Mouse (Mus musculus): ENCODE data around the gene Cdh12. TPM values are rescaled to one million over a fixed set of nuclear protein-coding genes. Genes with fewer than 3 reads are reported as not detected.

The Cdh12 gene
- polyA plus RNA-seq, 1 experiment = 0.73 TPM

DNA sequence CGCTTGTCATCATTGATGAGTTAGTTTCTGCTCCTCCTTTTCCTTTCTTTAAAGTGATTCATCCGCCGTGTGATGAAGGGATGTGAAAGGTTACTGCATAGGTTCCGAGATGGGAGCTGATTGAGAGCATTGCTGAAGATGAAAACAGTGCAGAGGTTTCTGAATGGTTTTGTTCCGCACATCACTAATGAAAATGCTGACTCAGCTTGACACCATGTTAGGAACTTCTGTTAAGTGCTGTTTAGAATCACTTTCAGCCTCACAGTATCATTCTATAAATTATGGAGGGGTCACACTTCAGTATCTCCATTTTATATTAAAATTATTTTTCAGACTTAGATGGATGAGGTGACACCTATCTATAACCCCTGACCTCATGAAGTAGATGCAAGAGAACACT lies 247.2 kb downstream of the Cdh12 start:
- Histone ChIP-seq H3K4me3 (ENCODE audit: control insufficient read depth, low read depth, low read length) (no peak overlapping the region), H3K27me3 (ENCODE audit: control insufficient read depth, insufficient read depth, low read length) (no peaks in the 10 kb centered on the region), H3K36me3 (ENCODE audit: control insufficient read depth, insufficient read depth, low read length) (no peaks in the 10 kb centered on the region), H3K27ac (ENCODE audit: control insufficient read depth, insufficient read depth, low read depth, low read length) (no peak overlapping the region), H3K4me1 (ENCODE audit: control insufficient read depth, insufficient read depth, low read length) (no peaks in the 10 kb centered on the region)
- TF ChIP-seq POLR2A (IDR thresholded peaks at IDR 0.05; ENCODE audit: control insufficient read depth, low read depth, low read length) (no peak), CTCF (IDR thresholded peaks at IDR 0.05; ENCODE audit: control insufficient read depth, insufficient read depth, insufficient replicate concordance, low read depth, low read length) (no peak)

DNA sequence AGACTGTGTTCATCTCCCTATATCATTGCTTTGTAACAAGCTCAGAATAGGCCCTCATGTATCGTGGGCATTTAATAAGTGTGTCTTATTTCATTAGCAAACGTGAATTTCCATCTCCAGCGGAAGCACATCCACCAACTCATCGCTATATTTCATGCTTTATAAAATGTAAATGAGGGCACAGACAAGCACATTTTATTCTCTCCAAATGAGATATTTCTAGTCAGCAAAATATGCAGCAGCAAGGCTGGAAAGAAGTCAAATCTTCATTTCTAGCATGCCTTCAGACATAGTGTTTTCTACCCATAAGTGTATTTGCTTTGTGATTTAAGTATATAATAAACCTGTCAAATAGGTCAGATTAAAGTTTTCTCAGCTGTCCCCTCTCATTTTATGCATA lies 262.8 kb downstream of the Cdh12 start:
- no peak for TF ChIP-seq POLR2A (IDR thresholded peaks at IDR 0.05; ENCODE audit: control insufficient read depth, low read depth, low read length)
- no peak for TF ChIP-seq CTCF (IDR thresholded peaks at IDR 0.05; ENCODE audit: control insufficient read depth, insufficient read depth, insufficient replicate concordance, low read depth, low read length)
- Histone ChIP-seq H3K27me3 (ENCODE audit: control insufficient read depth, insufficient read depth, low read length) (no peaks in the 10 kb centered on the region), H3K27ac (ENCODE audit: control insufficient read depth, insufficient read depth, low read depth, low read length) (no peak overlapping the region), H3K4me1 (ENCODE audit: control insufficient read depth, insufficient read depth, low read length) (no peaks in the 10 kb centered on the region), H3K36me3 (ENCODE audit: control insufficient read depth, insufficient read depth, low read length) (no peaks in the 10 kb centered on the region), H3K4me3 (ENCODE audit: control insufficient read depth, low read depth, low read length) (no peak overlapping the region)

DNA sequence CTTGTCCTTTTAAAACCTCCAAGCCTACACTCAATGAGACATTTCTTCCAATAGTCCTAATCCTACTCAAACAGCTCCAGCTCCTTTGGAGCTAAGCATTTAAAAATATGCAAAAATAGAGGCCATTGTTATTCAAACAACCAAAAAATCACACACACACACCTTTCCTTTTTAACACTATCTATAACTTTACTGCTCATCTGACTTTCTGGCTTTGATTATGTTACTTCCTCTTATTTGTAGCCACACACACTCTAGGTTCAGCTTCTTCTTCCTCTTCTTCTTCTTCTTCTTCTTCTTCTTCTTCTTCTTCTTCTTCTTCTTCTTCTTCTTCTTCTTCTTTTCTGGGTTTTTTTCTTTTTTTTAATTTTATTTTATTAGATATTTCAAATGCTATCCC lies 323.2 kb downstream of the Cdh12 start:
- Histone ChIP-seq H3K27ac (ENCODE audit: control insufficient read depth, insufficient read depth, low read depth, low read length) (no peak overlapping the region), H3K27me3 (ENCODE audit: control insufficient read depth, insufficient read depth, low read length) (no peaks in the 10 kb centered on the region), H3K4me3 (ENCODE audit: control insufficient read depth, low read depth, low read length) (no peak overlapping the region), H3K4me1 (ENCODE audit: control insufficient read depth, insufficient read depth, low read length) (no peaks in the 10 kb centered on the region), H3K36me3 (ENCODE audit: control insufficient read depth, insufficient read depth, low read length) (no peaks in the 10 kb centered on the region)
- TF ChIP-seq POLR2A (IDR thresholded peaks at IDR 0.05; ENCODE audit: control insufficient read depth, low read depth, low read length) = no peak
- TF ChIP-seq CTCF (IDR thresholded peaks at IDR 0.05; ENCODE audit: control insufficient read depth, insufficient read depth, insufficient replicate concordance, low read depth, low read length) = no peak

DNA sequence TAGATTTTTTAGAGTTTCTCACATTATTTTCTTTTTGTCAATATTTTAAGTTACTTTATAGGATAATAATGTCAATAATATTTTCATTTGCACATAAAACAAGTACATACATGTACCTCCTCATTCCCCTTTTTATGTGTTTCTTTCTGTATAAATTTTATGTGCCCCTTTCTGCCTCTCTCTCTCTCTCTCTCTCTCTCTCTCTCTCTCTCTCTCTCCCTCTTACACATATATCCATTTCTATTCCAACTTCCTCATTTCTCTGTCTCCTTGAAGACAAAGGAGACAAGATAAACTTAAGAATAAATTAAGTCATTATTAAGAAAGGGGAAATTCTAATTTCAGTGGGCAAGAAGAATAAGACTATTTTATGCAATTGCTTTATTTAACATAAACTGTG lies 324.4 kb downstream of the Cdh12 start:
- H3K27ac ChIP-seq (ENCODE audit: control insufficient read depth, insufficient read depth, low read depth, low read length) = no peak overlapping the region
- no peaks in the 10 kb centered on the region for H3K36me3 ChIP-seq (ENCODE audit: control insufficient read depth, insufficient read depth, low read length)
- H3K4me1 ChIP-seq (ENCODE audit: control insufficient read depth, insufficient read depth, low read length) = no peaks in the 10 kb centered on the region
- TF ChIP-seq POLR2A (IDR thresholded peaks at IDR 0.05; ENCODE audit: control insufficient read depth, low read depth, low read length) = no peak
- TF ChIP-seq CTCF (IDR thresholded peaks at IDR 0.05; ENCODE audit: control insufficient read depth, insufficient read depth, insufficient replicate concordance, low read depth, low read length) = no peak
- H3K27me3 ChIP-seq (ENCODE audit: control insufficient read depth, insufficient read depth, low read length) = no peaks in the 10 kb centered on the region
- no peak overlapping the region for H3K4me3 ChIP-seq (ENCODE audit: control insufficient read depth, low read depth, low read length)

DNA sequence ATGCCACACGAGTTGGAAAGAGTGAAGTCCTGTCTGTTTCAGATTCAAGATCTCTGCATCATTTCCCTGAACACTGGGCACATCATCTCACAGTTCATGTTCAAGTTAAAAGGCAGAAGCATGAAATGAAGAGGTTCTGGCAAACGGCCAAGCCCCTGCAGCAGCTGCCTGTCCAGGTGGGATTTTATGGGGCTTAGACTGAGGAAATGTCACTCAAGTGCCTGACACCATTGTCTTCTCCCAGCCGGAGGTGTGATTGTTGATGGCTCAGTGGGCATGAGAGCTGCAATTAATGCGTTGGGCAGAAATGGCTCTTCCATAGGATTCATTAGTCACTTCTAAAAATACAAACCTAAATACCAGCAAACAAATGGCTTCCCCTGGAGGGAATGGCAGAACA lies 347.9 kb downstream of the Cdh12 start:
- Histone ChIP-seq H3K4me3 (ENCODE audit: control insufficient read depth, low read depth, low read length) (no peak overlapping the region), H3K27me3 (ENCODE audit: control insufficient read depth, insufficient read depth, low read length) (no peaks in the 10 kb centered on the region), H3K36me3 (ENCODE audit: control insufficient read depth, insufficient read depth, low read length) (no peaks in the 10 kb centered on the region), H3K27ac (ENCODE audit: control insufficient read depth, insufficient read depth, low read depth, low read length) (no peak overlapping the region), H3K4me1 (ENCODE audit: control insufficient read depth, insufficient read depth, low read length) (no peaks in the 10 kb centered on the region)
- TF ChIP-seq CTCF (IDR thresholded peaks at IDR 0.05; ENCODE audit: control insufficient read depth, insufficient read depth, insufficient replicate concordance, low read depth, low read length) (no peak), POLR2A (IDR thresholded peaks at IDR 0.05; ENCODE audit: control insufficient read depth, low read depth, low read length) (no peak)

DNA sequence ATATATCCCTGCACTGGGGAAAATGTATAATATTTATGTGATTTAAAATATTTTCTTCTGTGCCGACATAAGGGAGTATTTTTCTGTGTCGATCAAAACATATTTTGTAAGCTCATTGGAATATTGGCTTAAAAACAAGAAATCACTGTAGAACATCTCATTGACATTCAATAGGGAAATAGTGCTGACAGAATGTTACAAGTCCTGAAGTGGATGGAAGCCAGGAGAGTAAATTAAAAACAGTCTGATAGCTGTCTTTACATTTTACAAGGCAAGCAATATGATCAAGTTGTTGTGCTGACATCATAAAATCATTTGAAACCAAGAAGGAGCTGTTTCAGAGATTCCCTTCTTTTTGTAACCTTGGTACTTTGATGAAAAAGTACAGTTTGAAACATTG lies 349.5 kb downstream of the Cdh12 start:
- no peaks in the 10 kb centered on the region for H3K36me3 ChIP-seq (ENCODE audit: control insufficient read depth, insufficient read depth, low read length)
- H3K4me1 ChIP-seq (ENCODE audit: control insufficient read depth, insufficient read depth, low read length) = no peaks in the 10 kb centered on the region
- H3K27me3 ChIP-seq (ENCODE audit: control insufficient read depth, insufficient read depth, low read length) = no peaks in the 10 kb centered on the region
- TF ChIP-seq CTCF (IDR thresholded peaks at IDR 0.05; ENCODE audit: control insufficient read depth, insufficient read depth, insufficient replicate concordance, low read depth, low read length) (no peak), POLR2A (IDR thresholded peaks at IDR 0.05; ENCODE audit: control insufficient read depth, low read depth, low read length) (no peak)
- no peak overlapping the region for H3K27ac ChIP-seq (ENCODE audit: control insufficient read depth, insufficient read depth, low read depth, low read length)
- no peak overlapping the region for H3K4me3 ChIP-seq (ENCODE audit: control insufficient read depth, low read depth, low read length)

DNA sequence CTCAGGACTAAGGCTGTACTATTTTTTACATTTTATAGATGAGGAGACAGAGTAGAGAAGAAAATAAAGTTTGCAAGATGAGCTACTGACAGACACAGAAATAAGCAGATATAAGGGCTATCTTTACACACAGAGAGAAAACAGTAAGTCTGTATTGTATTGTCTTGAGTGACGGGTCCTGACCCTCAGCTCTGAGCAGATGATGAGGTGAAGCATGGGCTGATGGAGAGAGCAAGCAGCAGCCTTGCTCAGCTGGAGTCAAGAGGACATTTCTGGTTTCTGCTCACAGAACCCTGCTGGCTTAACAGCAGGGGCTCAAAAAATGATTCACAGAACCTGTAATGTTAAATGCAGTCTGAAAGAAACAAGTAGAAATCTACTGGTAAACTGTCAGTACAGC lies 386.8 kb downstream of the Cdh12 start:
- H3K36me3 ChIP-seq (ENCODE audit: control insufficient read depth, insufficient read depth, low read length) = no peaks in the 10 kb centered on the region
- H3K27ac ChIP-seq (ENCODE audit: control insufficient read depth, insufficient read depth, low read depth, low read length) = no peak overlapping the region
- no peak for TF ChIP-seq CTCF (IDR thresholded peaks at IDR 0.05; ENCODE audit: control insufficient read depth, insufficient read depth, insufficient replicate concordance, low read depth, low read length)
- TF ChIP-seq POLR2A (IDR thresholded peaks at IDR 0.05; ENCODE audit: control insufficient read depth, low read depth, low read length) = no peak
- H3K4me3 ChIP-seq (ENCODE audit: control insufficient read depth, low read depth, low read length) = no peak overlapping the region
- no peaks in the 10 kb centered on the region for H3K27me3 ChIP-seq (ENCODE audit: control insufficient read depth, insufficient read depth, low read length)
- no peaks in the 10 kb centered on the region for H3K4me1 ChIP-seq (ENCODE audit: control insufficient read depth, insufficient read depth, low read length)

DNA sequence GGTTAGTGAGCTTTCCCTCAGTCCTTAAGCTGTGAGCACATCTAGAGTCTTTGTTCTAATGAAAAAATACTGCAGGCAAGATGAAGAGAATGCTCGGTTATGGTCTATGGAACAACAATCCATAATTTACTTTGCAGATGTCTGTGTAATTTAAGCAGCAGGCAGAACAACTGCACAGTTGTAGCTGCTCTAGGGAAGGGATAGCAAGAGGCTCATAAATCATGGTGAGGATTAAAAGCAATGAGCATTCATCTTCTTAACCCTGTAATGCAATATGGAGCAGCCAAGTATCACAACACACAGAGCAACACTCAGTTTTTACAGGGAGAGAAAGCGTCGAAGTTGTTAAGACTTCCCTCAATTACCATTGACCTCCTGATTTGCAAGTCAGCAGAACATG lies 387.9 kb downstream of the Cdh12 start:
- Histone ChIP-seq H3K27ac (ENCODE audit: control insufficient read depth, insufficient read depth, low read depth, low read length) (no peak overlapping the region), H3K36me3 (ENCODE audit: control insufficient read depth, insufficient read depth, low read length) (no peaks in the 10 kb centered on the region), H3K4me1 (ENCODE audit: control insufficient read depth, insufficient read depth, low read length) (no peaks in the 10 kb centered on the region), H3K4me3 (ENCODE audit: control insufficient read depth, low read depth, low read length) (no peak overlapping the region), H3K27me3 (ENCODE audit: control insufficient read depth, insufficient read depth, low read length) (no peaks in the 10 kb centered on the region)
- no peak for TF ChIP-seq CTCF (IDR thresholded peaks at IDR 0.05; ENCODE audit: control insufficient read depth, insufficient read depth, insufficient replicate concordance, low read depth, low read length)
- no peak for TF ChIP-seq POLR2A (IDR thresholded peaks at IDR 0.05; ENCODE audit: control insufficient read depth, low read depth, low read length)
